Mouse (Mus musculus) adrenal gland, adult 8-10 months (tissue): Measurements from ENCODE around the gene Mcts1. TPM values are rescaled to one million over a fixed set of nuclear protein-coding genes. Genes with fewer than 3 reads are reported as not detected.
A peak's percentile ranks its signal among the peaks of the same experiment; 100 is the strongest.

Source experiments
- DNase-seq: peaks from one replicate; pipeline ENCODE4 v3.0.0; 2022
- total RNA-seq, 4 experiments: library from RNA; stranded (reverse); gene quantifications; 2 replicates each; pipeline ENCODE4 v1.2.4; 2022

The Mcts1 gene
- total RNA-seq = 10 to 100 TPM; 67.1 to 79.3 (median 72.5) TPM

- peak; percentile 75 for DNase-seq
These were observed at the start of gene Mcts1 for GRCm38 (mm10) chrX:38600177-38600994. TSS of gene Mcts1 (plus strand) at chrX:38600578.

DNA sequence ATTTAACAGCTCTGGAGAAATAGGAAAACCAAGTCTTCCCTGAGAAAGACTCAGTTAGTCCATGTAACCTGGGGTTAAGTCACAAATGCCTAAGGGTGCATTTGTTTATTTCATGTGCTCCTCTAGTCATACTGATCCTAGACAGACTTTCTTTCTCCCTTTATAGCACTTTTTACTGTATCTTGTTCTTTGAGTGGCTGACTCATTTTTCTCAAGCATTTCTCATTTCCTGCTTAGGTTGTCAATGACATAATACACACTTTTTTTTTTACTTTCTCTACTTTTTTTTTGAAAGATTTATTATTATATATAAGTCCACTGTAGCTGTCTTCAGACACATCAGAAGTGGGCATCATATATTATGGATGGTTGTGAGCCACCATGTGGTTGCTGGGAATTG lies 47.1 kb upstream of the Mcts1 start:
- no peak for DNase-seq

- peak; percentile 10 for DNase-seq
These were observed 36.3 kb upstream of the Mcts1 start for GRCm38 (mm10) chrX:38563941-38564541.

- DNase-seq = peak; percentile 88
These were observed 35.7 kb upstream of the Mcts1 start for GRCm38 (mm10) chrX:38564542-38565175.

DNA sequence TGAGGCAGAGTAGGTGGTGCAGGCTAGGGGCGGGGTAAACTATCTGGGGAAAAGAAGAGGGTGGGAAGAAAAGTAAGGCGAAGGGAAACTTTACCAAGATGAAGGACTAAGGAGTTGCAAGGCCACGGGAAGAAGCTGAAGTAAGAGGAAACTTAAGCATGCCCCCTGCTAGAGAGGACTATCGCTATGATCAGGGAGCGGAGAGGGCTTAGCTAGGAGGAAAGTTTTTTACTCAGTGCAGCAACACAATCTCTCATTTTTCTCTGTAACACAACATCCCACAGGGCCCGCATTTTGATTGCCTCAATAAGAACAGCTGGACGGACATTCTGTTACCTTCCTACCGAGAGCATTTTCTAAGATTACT lies 35.2 kb upstream of the Mcts1 start:
- DNase-seq = no peak

GRCm38 (mm10) chrX:38566521-38567205 lies 33.7 kb upstream of the Mcts1 start:
- no peak for DNase-seq

DNA sequence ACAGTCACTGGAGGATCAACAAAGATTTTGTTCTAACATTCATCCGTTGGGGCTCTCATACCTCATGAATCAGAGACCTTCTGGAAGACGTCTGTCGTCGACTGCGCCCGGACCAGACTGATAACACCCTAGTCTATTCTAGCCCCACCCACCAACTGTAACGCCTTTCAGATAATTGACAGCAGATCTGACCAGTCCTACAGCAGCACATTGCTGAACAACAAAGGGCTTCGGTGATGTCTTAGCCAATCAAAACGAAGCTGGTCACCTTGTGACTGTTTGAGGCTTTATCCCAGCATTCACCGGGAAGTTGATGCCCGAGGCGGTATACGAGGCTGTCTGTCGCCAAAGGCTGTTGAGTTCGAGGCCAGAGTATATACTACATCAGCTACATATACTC lies 24.3 kb upstream of the Mcts1 start, which contains the start of gene Cul4b:
TSS of gene Cul4b (minus strand) at position 119 of the 400 bp plus-strand sequence.
- no peak for DNase-seq

- DNase-seq = no peak
These were observed 19.2 kb upstream of the Mcts1 start for GRCm38 (mm10) chrX:38581140-38581539.

DNA sequence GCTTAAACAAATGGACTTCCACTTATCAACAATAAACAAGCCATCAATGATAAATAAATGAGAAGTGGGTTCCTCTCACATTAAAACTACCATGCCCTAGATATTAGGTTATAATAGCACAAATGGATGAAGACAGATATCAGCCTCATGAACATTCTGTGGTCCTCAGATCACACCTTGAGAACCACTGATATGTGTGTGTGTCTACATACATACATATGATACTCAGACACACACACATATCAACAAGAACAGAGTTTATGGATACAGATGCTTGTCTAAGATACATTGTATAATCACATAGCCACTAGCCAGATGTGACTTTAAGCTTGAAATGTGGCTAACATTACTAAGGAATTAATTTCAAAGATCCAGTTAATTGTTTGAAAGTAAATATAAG lies 17.1 kb upstream of the Mcts1 start:
- DNase-seq = no peak

DNA sequence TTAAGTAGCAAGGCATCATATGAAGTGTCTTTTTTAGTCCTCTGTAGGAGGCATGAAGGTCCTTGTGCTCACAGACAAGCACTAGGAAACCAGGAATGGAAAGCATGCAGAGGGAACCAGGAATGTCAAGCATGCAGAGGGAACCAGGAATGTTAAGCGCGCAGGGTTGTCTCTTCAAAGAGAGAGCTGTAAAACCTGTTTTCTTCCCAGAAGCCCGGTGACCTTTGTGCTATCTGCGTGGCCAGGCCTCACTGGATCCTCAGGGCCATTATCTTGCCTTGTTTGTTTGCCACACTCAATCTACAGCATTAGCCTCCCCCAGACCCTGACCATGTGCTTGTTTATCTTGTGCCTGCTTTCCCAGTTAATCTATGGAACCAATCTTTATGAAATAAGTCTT lies 10.6 kb upstream of the Mcts1 start:
- DNase-seq = no peak

DNA sequence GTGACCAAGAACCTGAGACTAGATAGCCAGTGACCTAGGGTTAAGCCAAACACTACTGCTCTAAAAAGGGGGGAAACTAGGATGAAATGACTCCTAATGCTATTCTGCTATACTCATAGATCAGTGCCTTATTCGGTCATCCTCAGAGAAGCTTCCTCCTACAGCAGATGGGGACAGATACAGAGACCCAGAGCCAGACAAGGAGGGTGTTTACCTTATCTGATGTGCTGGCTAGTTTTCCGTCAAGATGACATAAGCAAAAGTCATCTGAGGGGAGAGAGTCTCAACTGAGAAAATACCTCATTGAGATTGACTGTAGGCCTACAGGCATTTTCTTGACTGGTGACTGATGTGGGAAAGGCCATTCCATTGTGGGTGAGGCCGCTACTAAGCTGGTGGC lies 8.6 kb upstream of the Mcts1 start:
- no peak for DNase-seq

DNA sequence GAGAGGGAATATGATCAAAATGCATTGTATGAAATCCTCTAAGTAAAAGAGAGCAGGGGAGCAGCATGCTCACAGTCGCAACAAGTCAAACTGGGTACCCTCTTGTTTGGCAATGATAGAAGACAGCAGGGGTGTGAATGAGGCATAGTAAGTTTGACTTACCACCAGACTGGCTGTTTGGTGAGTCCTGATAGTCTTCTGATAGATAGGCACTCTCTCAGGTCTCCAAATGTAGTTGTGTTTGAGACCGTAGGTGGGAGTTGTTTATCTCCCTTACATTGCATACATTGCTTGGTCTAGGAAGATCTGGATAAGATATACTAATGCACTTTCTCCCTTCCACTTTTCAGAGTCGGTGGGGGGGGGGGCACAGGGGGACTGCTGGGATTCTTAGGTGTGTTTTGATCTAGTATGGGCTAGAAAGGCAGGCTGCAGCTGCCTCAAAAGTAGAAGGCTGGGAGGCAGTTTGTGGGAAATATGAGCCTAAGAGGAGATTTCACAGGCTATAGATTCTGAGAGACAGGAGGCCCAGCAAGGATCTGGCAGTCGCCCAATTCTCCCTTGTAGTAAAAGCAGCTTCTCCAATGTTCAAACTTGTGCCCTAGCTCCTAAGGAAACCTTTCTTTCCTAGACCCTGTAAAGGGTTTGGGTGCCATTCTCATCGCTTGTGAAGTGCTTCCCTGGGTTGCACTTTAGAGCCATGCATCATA lies 7.0 kb upstream of the Mcts1 start:
- no peak for DNase-seq

DNA sequence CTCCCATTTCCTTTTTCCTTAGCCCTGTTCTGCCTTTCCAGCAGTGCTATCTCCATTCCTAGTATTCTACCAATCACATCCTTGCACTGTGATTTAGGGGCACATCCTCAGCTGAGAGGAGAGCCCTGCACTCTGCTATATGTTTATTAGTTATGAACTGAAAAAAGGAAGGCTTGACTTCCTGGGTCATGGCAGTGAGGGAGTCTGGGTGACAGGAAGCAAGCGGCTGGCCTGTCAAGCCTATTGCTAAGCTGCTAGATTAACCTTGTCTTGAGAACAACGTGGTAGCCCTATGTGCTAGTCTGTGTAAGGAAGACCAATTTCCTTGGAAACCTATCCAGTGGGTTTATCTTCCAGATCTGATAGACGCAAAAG lies 604 bp downstream of the Mcts1 start:
- DNase-seq = peak; percentile 6

GRCm38 (mm10) chrX:38634801-38635637 lies 34.6 kb downstream of the Mcts1 start, which contains the start of gene C1galt1c1:
TSS of gene C1galt1c1 (minus strand) at chrX:38635087.
- peak; percentile 89 for DNase-seq

DNA sequence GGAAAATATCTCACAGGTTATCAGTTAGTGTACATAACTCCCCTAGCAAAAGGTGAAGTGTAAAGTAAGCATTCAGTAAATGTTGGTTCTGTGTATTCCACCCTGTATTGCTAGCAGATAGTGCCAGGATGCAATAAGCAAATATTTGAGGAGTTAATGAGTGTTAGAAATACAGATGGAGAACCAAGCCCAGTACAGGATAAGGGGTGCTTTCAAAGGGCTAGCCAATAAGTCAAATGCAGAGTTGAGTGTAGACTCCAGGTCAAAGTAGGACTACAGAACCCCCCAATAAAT lies 35.2 kb downstream of the Mcts1 start:
- no peak for DNase-seq

DNA sequence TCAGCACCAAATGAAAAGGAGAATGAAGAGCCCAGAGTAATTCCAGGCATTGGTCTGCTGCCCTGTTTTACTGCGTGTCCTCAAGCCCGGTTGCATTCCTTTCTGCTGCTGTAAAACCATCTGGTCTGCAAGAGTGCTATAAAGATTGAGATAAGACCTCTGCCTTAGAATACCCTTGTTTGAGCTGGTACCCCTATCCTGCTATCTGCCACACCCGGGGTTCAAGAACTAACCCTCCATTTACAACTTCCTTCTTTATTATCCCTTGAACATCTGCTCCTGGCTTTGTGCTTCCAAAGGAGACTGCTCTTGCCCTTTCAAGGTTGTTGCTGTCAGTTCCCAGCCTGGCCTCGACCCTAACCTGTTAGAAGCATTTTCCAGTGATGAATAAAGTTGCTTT lies 41.1 kb downstream of the Mcts1 start:
- no peak for DNase-seq

GRCm38 (mm10) chrX:38642183-38642582 lies 41.8 kb downstream of the Mcts1 start:
- no peak for DNase-seq

GRCm38 (mm10) chrX:38650404-38651039 lies 50.1 kb downstream of the Mcts1 start:
- no peak for DNase-seq

DNA sequence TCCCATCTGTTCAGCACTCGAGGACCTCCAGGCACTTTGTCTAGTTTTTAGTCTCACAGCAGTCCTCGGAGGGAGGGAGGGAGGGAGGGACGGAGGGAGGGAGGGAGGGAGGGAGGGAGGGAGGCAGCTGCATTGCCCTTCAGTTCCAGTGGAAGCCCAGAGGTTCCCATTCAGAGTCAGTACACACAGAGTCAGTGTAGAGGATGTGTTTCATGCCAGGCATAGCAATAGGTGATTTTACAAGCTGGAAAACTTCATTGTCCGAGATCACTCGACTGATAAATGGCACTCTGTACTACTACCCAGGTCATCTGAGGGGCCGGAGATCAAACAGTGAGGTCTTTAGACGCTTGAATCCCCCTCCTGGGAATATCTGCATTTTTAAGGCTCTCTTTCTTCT lies 50.8 kb downstream of the Mcts1 start:
- no peak for DNase-seq

- no peak for DNase-seq
These were observed 52.8 kb downstream of the Mcts1 start for GRCm38 (mm10) chrX:38653181-38653580.

GRCm38 (mm10) chrX:38654681-38655080 lies 54.3 kb downstream of the Mcts1 start:
- DNase-seq = no peak
